Mouse (Mus musculus): ENCODE results near the gene S100b.

S100b gene

GRCm38 (mm10) chr10:76253536-76253935 is at the start of gene S100b:
Gene S100b (plus strand): TSS chr10:76253853.
- no peak for DNase-seq (ENCODE audit: low spot score)

GRCm38 (mm10) chr10:76207262-76207796 is 46.3 kb upstream of the S100b start:
- no peak for DNase-seq (ENCODE audit: low spot score)

GRCm38 (mm10) chr10:76209241-76209640 is 44.4 kb upstream of the S100b start:
- DNase-seq (ENCODE audit: low spot score): no peak

GRCm38 (mm10) chr10:76210806-76211205 is 42.8 kb upstream of the S100b start:
- no peak for DNase-seq (ENCODE audit: low spot score)

- DNase-seq (ENCODE audit: low spot score): no peak
Measured at GRCm38 (mm10) chr10:76212121-76212520, 41.5 kb upstream of the S100b start.

- no peak for DNase-seq (ENCODE audit: low spot score)
Measured at GRCm38 (mm10) chr10:76214161-76214560, 39.5 kb upstream of the S100b start.

GRCm38 (mm10) chr10:76217056-76217455 is 36.6 kb upstream of the S100b start:
- no peak for DNase-seq (ENCODE audit: low spot score)

- no peak for DNase-seq (ENCODE audit: low spot score)
Measured at GRCm38 (mm10) chr10:76218240-76218639, 35.4 kb upstream of the S100b start.

- DNase-seq (ENCODE audit: low spot score): no peak
Measured at GRCm38 (mm10) chr10:76225944-76226343, 27.7 kb upstream of the S100b start.

GRCm38 (mm10) chr10:76229627-76230026 is 24.0 kb upstream of the S100b start:
- no peak for DNase-seq (ENCODE audit: low spot score)

- peak; percentile 79 for DNase-seq (ENCODE audit: low spot score)
Measured at GRCm38 (mm10) chr10:76237341-76238225, 16.1 kb upstream of the S100b start, which contains the start of gene Prmt2. Gene Prmt2 (minus strand): TSS chr10:76237865.

GRCm38 (mm10) chr10:76239401-76239800 is 14.3 kb upstream of the S100b start:
- no peak for DNase-seq (ENCODE audit: low spot score)

- DNase-seq (ENCODE audit: low spot score): no peak
Measured at GRCm38 (mm10) chr10:76245106-76245505, 8.5 kb upstream of the S100b start.

- DNase-seq (ENCODE audit: low spot score): no peak
Measured at GRCm38 (mm10) chr10:76246601-76247000, 7.1 kb upstream of the S100b start.

- no peak for DNase-seq (ENCODE audit: low spot score)
Measured at GRCm38 (mm10) chr10:76247960-76248646, 5.5 kb upstream of the S100b start.

GRCm38 (mm10) chr10:76248647-76248968 is 5.0 kb upstream of the S100b start:
- no peak for DNase-seq (ENCODE audit: low spot score)

- no peak for DNase-seq (ENCODE audit: low spot score)
Measured at GRCm38 (mm10) chr10:76250870-76251269, 2.8 kb upstream of the S100b start.

GRCm38 (mm10) chr10:76253079-76253478 is 574 bp upstream of the S100b start:
- no peak for DNase-seq (ENCODE audit: low spot score)

- DNase-seq (ENCODE audit: low spot score): no peak
Measured at GRCm38 (mm10) chr10:76255617-76256016, 2.0 kb downstream of the S100b start.

- DNase-seq (ENCODE audit: low spot score): no peak
Measured at GRCm38 (mm10) chr10:76257231-76257630, 3.6 kb downstream of the S100b start.

GRCm38 (mm10) chr10:76257719-76258390 is 4.2 kb downstream of the S100b start:
- DNase-seq (ENCODE audit: low spot score): no peak

- DNase-seq (ENCODE audit: low spot score): no peak
Measured at GRCm38 (mm10) chr10:76259566-76260232, 6.0 kb downstream of the S100b start.
